Mouse (Mus musculus) cortical plate, adult 2 months (tissue): ENCODE results near the gene Adpgk.

ENCODE experiments used
- CTCF ChIP-seq: fragments of 200-500 bp; IDR thresholded peaks from 2 replicates; pipeline ENCODE4 v1.5.1; 2011; ENCODE audit warnings: mild to moderate bottlenecking, control low read depth, low read length; ENCODE audit not compliant: insufficient read depth; ENCODE audit errors: extremely low read depth
- POLR2A ChIP-seq: fragments of 200-500 bp; IDR thresholded peaks from 2 replicates; pipeline ENCODE4 v1.6.1; 2011; ENCODE audit warnings: mild to moderate bottlenecking, low read length, control low read depth; ENCODE audit not compliant: insufficient read depth; ENCODE audit errors: extremely low read depth

GRCm38 (mm10) chr9:59285614-59286013, 5.7 kb upstream of the Adpgk start:
- TF ChIP-seq CTCF (no peak), POLR2A (no peak)
